Mouse (Mus musculus): ENCODE measurements around the gene Usp50.
A peak's percentile ranks its signal among the peaks of the same experiment; 100 is the strongest.

Usp50 gene

DNA sequence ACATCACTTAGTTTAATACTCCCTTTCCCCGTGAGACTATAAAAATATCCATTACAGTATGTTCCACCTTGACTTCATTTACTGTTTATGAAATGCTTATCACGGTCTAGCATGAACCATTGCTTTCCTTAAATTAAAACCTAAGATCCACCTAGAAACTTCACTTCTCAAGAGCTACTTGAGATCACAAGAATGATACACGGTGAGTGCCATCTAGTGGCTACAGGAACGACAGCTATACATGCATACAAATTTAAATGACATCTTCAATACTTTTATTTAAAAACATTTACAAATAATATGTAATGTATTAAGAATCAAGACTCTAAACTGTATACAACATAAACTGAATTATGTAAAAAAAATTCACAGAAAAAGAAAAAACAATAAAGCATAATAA lies 119.8 kb downstream of the Usp50 start:
- peak; percentile 30 for DNase-seq (ENCODE audit: low spot score)
